Mouse (Mus musculus): ENCODE data around the gene Scamp3.

DNA sequence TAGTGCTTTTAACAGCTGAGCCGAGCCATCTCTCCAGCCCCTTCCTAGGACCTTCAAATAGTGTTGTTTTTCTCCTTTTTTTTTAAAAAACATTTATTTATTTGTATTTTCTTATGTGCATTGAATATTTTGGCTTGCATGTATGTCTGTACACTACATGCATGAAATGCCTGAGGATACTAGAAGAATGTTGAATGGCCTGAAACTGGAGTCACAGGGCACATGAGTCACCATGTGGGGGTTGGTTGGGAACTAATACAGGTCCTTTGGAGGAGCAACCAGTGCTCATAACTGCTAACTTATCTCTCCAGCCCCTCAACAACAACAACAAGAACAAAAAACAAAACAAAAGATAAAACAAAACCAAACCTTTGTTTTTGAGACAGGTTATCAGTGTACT is 14.2 kb upstream of the Scamp3 start:
- TF ChIP-seq CTCF (IDR thresholded peaks at IDR 0.05 in 2 of 3, conservative IDR thresholded peaks at IDR 0.05 in 1 of 3; ENCODE audit: control insufficient read depth in 1 of 3, insufficient read depth in 1 of 3, low read depth in 2 of 3, low read length in 3 of 3, poor library complexity in 1 of 3, severe bottlenecking in 1 of 3) (no peak), ZNF384 (IDR thresholded peaks at IDR 0.05; ENCODE audit: low read depth, low read length) (no peak), ZC3H11A (IDR thresholded peaks at IDR 0.05; ENCODE audit: low read depth, low read length) (no peak)
